8 mouse cellular contexts compared by ENCODE assay signal in genomic region chr3:121104571-121105407, GRCm38 (mm10).
DNase-seq lines count a peak whose midpoint lies in the region; ATAC-seq lines count a peak whose summit lies in the region.

No protein-coding gene starts in this region.

- DNase-seq in embryo, embryonic 10.5 days (ENCODE audit: low spot score): peak; percentile 91
- peak; percentile 25 to 62 for DNase-seq in gastrocnemius, postnatal 4 days (ENCODE audit: low spot score in 2 of 2)
- DNase-seq in kidney, adult 11 months: peak; percentile 40
- peak; percentile 82 for DNase-seq in left cerebral cortex, postnatal 4 days
- peak; percentile 32 for DNase-seq in skeletal muscle tissue, adult 2 months (ENCODE audit: low read depth, low spot score)

- no peaks in the 10 kb centered on the region for H3K27me3 ChIP-seq in erythroblast, embryonic 14.5 days (ENCODE audit: control insufficient read depth)
- peaks cover 9% of the 10 kb centered on the region; the same call in 1 of the 2 replicates for H3K27me3 ChIP-seq in midbrain, embryonic 12.5 days

- no peaks in the 10 kb centered on the region for H3K9me3 ChIP-seq in erythroblast, embryonic 14.5 days (ENCODE audit: control insufficient read depth, low read length)
- H3K9me3 ChIP-seq in midbrain, embryonic 12.5 days: no peaks in the 10 kb centered on the region

- 35% methylated on average over 20 of the region's 20 CpGs for WGBS in midbrain, embryonic 12.5 days

- no peak overlapping the region for H3K9ac ChIP-seq in midbrain, embryonic 12.5 days (replicated peaks)

- H3K36me3 ChIP-seq in erythroblast, embryonic 14.5 days (ENCODE audit: control insufficient read depth): no peaks in the 10 kb centered on the region
- no peaks in the 10 kb centered on the region for H3K36me3 ChIP-seq in midbrain, embryonic 12.5 days

- peak overlapping the region; percentile 42 for H3K4me3 ChIP-seq in erythroblast, embryonic 14.5 days (replicated peaks)
- H3K4me3 ChIP-seq in midbrain, embryonic 12.5 days: peak overlapping the region; percentile 13; the same call in 1 of the 2 replicates

- intact Hi-C loops in left cerebral cortex, postnatal 4 days (cut with DNase I): no loop called here

- peak overlapping the region; percentile 38 for H3K4me2 ChIP-seq in midbrain, embryonic 12.5 days (replicated peaks)

- ATAC-seq in erythroblast, adult 5-6 weeks (replicated peaks; ENCODE audit: low FRiP score, poor library complexity, severe bottlenecking): no peak
- peak; percentile 96 for ATAC-seq in midbrain, embryonic 12.5 days (ENCODE audit: low FRiP score, low read depth)

- H3K27ac ChIP-seq in midbrain, embryonic 12.5 days (replicated peaks): no peak overlapping the region

- no peaks in the 10 kb centered on the region for H3K4me1 ChIP-seq in erythroblast, embryonic 14.5 days (ENCODE audit: control insufficient read depth)
- peaks cover 8% of the 10 kb centered on the region for H3K4me1 ChIP-seq in midbrain, embryonic 12.5 days

Comparison
In these comparisons a context has a peak if more than half of its experiments do, and no peak if none do; other contexts are left out.
1. DNase-seq: peak in every context shown above with its lines; median percentile 91 in embryo, embryonic 10.5 days; 82 in left cerebral cortex, postnatal 4 days; 44 in gastrocnemius, postnatal 4 days; 40 in kidney, adult 11 months; 32 in skeletal muscle tissue, adult 2 months.